Mouse (Mus musculus): ENCODE measurements at regions not wholly inside any gene's neighbourhood (a gene's known extent, or its start where the extent isn't known, plus 50 kb on each side); places are given as distances from the start of the nearest gene placed in this dataset. TPM values are rescaled to one million over a fixed set of nuclear protein-coding genes. Genes with fewer than 3 reads are reported as not detected.
A peak's percentile ranks its signal among the peaks of the same experiment; 100 is the strongest.

MicroRNA genes in the stretch of these regions (microRNA counts, 519-probe panel; counts per million panel counts)
- microRNA mmu-miR-124, result 2,470 counts per million, percentile 54 among the panel's probes with 10 or more counts

Small RNAs in the stretch of these regions (microRNA-seq; reads per million reads assigned to microRNA genes)
- gene Mir124a-1 (not detected), gene Mir3078 (not detected)

All from stomach, embryonic 15.5 days (tissue).